Mouse (Mus musculus) urinary bladder, postnatal 25 days (tissue): ENCODE results near the gene Noxa1.

ENCODE experiments used
- DNase-seq: peaks from one replicate; pipeline ENCODE4 v3.0.0; 2022; ENCODE audit warnings: low spot score

Gene Noxa1

DNA sequence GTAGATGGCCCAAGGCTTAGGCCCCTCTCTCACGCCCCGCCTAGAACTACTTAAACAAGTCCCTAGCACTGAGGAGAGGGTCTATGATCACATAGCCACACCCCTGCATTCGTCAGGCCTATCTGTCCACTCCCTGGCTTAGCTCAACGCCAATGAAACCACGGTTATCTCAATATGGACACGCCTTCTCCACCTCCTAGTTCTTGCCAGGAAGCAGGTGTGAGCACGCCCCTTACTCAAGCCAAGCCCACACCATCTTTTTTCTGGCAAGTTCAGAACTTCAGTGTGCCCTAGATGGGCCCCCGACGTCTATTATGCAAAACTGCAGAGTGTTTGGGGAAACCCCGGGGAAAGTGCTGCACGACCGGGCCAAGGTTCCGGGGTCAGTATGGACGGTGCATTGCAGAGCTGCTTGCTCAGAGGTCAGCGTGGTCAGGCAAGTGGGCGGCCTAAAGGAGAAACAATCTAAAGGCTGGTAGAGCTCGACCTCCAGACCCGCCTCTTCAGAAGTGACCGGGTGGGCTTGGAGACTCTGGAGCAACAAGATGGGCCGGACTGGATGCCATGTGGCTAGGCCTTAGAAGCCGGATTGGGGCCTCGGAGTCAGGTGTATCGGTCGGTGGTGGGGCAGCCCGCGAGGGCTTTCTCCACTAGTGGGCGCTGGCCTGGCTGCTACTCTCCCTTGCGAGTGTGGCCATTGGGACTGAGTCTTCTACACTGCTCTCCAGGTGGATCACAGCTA, at the start of gene Noxa1:
Gene Noxa1, minus strand, starts transcription at position 41 of the 742 bp plus-strand sequence.
- DNase-seq: no peak

DNA sequence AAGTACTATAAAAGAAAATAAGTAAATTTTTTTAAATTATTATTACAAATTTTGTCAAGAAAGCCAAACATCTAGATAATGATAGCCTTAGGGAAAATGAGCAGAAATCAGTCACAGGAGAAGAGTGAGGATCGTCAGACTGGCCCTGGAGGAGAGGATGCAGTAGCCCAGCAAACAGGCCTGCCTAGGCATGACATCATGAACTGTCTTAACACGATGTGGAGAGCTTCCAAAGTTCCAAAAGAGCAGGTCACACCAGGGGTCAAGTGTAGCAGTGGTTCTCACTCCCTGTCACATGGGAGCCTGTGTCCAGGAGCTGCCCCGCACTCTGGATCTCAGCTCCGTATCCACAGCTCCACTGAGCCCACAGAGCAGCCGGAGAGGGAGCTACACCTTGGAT, 47.0 kb upstream of the Noxa1 start:
- no peak for DNase-seq

- DNase-seq: no peak
Measured at GRCm38 (mm10) chr2:25141185-25141584, 46.2 kb upstream of the Noxa1 start.

- no peak for DNase-seq
Measured at GRCm38 (mm10) chr2:25137832-25138231, 42.9 kb upstream of the Noxa1 start.

- no peak for DNase-seq
Measured at GRCm38 (mm10) chr2:25131601-25132000, 36.7 kb upstream of the Noxa1 start.

GRCm38 (mm10) chr2:25128072-25128471, 33.1 kb upstream of the Noxa1 start:
- no peak for DNase-seq

DNA sequence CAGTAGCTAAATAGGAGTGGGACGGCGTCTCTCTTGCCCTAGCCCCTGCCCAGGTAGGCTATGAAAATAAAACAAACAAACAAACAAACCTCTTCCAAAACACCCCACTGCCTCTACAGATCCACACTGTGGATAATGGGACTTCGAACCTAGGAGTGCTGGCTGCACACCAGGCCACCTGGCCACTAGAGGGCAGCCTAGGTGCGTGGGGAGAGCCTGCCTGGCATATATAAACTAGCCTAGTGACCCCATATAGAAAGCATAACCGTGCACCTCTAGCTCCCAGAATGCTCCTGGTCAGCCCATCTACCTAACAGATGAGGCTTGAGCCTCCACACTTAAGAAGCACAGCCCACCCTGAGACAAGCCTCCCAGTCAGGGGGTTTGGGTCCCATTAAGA, 32.3 kb upstream of the Noxa1 start:
- peak; percentile 72 for DNase-seq

- no peak for DNase-seq
Measured at GRCm38 (mm10) chr2:25126011-25127010, 31.4 kb upstream of the Noxa1 start.

- DNase-seq: no peak
Measured at GRCm38 (mm10) chr2:25125146-25125545, 30.2 kb upstream of the Noxa1 start.

DNA sequence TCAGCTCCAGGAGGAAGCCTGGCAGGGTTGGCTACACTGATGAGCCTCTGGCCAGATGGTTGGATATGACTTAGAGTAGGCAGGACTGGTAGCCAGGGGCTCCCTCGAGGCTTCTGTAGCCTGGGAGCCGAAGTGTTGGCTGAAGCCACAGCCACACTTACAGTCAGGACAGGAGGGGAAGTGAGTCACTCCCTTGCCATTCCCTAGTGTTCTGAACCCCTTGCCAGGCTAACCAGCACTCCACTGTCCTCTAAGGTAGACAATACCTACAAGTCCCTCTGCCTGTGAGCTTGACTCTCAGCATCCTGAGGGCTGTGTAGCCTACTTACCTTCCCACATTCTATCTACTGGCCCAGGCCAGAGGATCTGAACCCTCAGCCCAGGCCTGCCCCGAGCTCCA, 29.5 kb upstream of the Noxa1 start:
- DNase-seq: no peak

DNA sequence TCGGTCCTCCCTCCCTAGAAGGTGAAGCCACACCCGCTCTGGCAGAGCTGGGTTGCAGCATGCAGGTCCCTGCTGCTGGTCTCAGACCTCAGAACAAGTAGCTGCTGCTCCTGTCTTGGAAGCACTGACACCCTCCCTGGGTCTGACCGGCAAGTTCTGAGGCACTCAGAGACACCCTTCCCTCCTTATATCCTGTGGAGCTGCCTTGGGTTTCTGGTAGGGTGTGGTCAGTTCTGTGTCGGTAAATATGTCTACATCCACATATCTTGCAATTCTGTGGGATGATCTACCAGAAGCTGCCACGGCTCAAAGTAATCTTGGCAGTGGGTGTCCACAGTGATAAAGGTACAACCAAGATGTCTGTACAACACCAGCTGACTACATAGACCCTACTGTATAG, 28.6 kb upstream of the Noxa1 start:
- DNase-seq: no peak

- DNase-seq: no peak
Measured at GRCm38 (mm10) chr2:25122666-25123065, 27.7 kb upstream of the Noxa1 start.

DNA sequence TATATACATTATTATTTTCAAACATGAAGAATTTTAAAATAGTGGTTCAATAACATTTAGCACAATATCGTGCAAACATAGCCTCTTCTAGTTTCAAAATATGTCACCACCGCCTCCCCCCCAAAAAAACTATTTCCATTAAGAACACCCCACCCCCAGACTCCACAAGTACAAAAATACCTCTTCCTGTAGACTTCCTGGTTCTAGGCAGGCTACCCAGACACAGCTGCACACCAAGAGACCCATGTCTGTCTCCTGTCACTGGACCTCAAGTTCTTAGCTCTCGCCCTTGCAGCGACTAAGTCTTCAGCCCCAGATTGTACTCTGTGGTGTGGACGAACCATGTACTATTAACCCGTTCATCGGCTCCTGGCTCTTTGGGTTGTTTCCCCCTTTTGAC, 26.0 kb upstream of the Noxa1 start:
- DNase-seq: no peak

DNA sequence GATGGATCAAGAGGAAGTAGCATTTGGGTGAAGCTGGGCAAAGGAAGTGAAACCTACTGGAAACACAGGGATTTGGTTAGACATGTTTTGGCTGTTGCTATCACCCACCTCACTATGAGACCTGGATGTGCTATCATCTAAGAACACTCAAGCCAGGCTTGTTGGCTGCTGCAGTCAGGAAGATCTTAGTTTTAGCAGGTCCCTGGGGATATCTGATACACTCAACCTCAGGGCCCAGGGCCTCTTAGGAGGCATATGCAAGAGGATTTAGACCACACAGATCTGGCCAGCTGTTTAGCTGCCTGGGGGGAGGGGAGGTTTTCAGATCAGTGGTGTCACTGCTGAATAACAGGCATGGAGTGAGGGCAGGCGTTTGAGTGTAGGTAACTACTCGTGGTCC, 20.5 kb upstream of the Noxa1 start:
- no peak for DNase-seq

GRCm38 (mm10) chr2:25114308-25114707, 19.4 kb upstream of the Noxa1 start:
- DNase-seq: no peak

DNA sequence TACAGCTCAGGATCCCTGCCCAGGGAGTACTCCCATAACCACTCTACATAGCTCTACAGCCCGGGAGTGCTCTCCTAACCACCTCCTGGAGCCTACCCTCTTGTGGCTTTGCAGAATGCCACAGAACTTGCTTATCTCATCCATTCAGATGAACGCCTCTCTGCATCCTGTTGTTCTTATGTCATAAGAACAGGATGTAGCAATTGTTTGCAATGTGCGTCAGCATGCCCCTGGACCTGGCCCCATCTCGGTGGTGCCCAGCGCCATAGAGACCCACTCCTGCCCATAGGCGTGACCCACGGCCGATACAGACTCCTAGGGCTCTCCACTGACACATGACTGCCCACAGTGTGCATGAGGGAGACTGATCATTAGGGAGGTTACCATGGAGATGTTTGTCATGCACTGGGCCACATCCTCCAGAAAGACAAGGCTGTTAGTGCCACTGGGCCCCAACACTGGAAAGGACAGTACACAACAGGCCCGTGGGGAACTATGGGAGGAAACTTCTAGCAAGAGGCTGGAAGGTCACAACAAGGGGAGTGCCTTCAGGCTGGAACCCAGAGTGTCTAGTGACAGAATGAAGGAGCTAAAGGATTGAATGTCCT, 16.3 kb upstream of the Noxa1 start:
- DNase-seq: no peak

DNA sequence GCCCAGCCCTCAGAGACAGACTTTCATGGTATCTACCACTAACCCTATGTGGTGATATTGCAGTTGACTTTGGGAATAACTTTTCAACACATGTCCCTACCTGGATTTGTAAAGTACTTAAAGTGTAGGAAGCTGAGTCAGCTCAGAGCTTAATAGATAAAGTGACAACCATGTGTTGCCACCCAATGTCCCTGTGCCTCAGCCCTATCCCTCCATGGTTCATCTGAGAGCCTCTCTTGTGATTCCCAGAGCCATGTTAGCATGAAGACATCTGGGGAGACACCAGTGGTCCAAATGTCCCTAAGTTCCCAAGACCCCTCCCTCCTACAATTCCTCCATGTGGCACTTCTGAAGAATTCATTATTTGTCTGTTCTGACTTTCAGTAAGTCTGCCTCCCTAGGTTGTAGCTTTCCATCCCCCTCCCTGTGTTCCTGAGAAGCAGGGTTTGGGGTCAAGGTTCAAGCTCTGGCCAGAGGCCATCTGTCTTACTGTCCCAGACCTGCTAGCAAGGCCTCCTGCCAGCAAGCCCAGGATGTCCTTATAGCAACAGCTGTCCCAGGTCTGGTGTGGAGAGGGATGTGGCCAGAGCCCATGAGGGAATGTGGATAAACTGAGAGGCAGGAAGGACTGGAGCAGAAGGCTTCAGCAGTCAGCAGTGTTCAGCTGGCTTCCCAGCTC, 15.7 kb upstream of the Noxa1 start:
- no peak for DNase-seq

DNA sequence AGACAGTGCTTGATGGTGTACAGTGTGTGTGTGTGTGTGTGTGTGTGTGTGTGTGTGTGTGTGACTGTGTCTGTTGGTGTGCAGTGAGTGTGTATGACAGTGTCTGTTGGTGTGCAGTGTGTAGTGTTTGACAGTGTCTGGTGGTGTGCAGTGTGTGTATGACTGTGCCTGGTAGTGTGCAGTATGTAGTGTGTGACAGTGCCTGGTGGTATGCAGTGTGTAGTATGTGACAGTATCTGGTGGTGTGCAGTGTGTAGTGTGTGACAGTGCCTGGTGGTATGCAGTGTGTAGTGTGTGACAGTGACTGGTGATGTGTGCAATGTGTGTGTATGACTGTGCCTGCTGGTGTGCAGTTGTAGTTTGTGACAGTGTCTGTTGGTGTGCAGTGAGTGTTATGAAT, 14.5 kb upstream of the Noxa1 start:
- no peak for DNase-seq

DNA sequence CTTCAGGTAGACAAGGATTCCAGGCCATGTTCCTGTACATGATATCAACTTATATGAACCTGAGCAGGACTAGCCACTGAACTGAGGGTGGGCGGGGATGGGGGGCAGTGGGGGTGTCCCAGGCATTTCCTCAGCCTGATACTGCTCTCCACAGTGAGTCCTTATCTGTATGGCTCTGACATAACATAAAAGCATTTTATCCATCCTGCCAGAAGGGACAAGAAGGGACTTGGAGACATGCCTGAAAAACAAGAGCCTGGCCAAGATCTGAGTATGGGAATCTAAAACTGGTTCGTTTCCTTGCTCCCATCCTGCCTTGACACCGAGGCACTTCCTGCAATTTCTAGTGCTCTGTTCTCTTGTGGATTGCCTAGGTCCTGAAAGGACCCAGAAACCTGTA, 11.1 kb upstream of the Noxa1 start:
- no peak for DNase-seq

- no peak for DNase-seq
Measured at GRCm38 (mm10) chr2:25104122-25104521, 9.2 kb upstream of the Noxa1 start.

DNA sequence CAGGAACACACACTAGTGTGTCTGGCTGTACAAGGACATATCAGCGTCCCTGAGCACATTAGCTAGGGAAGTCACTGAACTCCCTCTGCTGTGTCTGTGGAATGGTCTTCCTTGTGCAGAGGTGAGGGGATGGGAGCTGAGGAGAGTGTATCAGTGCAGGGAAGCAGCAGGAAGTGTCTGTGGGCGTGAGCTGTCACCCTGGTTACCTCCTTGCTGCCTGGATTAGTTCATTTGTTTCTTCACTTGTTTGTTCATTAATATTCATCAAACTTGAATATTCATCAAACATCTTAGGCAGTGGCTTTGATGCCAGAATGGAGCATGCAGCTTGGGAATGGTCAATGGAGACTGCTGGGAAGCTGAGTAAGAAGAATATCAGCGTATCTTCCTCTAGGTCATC, 4.8 kb upstream of the Noxa1 start:
- no peak for DNase-seq

- no peak for DNase-seq
Measured at GRCm38 (mm10) chr2:25098956-25099355, 4.0 kb upstream of the Noxa1 start.
